Comparison of ENCODE assay signal across 8 mouse cellular contexts in the genomic region with DNA sequence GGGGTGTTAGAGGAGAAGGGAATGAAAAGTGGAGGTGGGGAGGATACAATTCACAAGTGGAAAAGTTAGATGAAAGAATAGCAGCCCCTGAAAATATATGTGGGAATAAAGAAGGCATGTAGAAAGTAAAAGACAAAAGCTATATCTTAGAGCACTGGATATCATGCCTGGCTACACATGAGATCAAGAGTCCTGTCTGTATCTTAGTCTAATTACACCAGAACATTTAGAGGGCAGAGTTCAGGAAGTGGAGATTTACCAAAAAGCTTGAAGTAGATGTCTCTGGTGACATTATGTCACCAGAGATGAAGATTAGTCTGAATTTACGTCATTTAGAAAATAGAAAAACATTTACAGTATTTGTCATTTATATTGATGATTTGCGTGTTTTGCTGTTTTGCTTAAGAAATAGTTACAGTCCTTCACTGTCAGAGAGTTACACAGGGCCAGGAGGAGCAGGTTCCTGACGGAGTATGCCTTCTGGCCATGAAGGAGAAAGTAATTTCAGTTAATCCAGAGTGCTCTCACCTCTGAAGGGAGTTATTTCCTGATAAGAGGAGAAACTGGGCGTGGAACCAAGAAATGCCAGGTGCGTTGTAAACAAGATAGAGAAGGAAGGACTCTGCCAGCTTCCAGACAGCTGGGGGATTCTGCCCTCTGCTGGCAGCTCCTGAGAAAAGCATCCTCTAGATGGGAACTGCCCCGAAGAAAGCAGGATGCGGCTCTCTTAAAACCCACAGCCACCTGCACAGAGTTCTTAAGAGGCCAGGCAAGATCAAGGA.
A peak's percentile ranks its signal among the peaks of the same experiment; 100 is the strongest.
DNase-seq lines count a peak whose midpoint lies in the region; ATAC-seq lines count a peak whose summit lies in the region.

No protein-coding gene starts in this region.

- ATAC-seq in CD4-positive, CD25-positive, alpha-beta regulatory T cell, adult 4 months: no peak
- ATAC-seq in intestine, embryonic 16.5 days: peak; percentile 96
- peak; percentile 59 for ATAC-seq in limb, embryonic 13.5 days (ENCODE audit: low FRiP score, low read depth)
- ATAC-seq in midbrain, embryonic 16.5 days: peak; percentile 63
- peak; percentile 80 for ATAC-seq in stomach, embryonic 14.5 days (ENCODE audit: insufficient number of reproducible peaks, insufficient read depth, low FRiP score, low read depth)

- no peaks in the 10 kb centered on the region for H3K9me3 ChIP-seq in intestine, embryonic 16.5 days (ENCODE audit: control insufficient read depth, low read length)
- no peaks in the 10 kb centered on the region for H3K9me3 ChIP-seq in limb, embryonic 13.5 days
- no peaks in the 10 kb centered on the region for H3K9me3 ChIP-seq in midbrain, embryonic 16.5 days (replicated peaks; ENCODE audit: control insufficient read depth, low read length, poor library complexity, severe bottlenecking)
- no peaks in the 10 kb centered on the region for H3K9me3 ChIP-seq in stomach, embryonic 14.5 days (ENCODE audit: control insufficient read depth, low read depth, low read length)

- H3K4me2 ChIP-seq in intestine, embryonic 16.5 days (ENCODE audit: low read depth, low read length): no peak overlapping the region
- no peak overlapping the region for H3K4me2 ChIP-seq in limb, embryonic 13.5 days (replicated peaks)
- H3K4me2 ChIP-seq in midbrain, embryonic 16.5 days (ENCODE audit: low read length): no peak overlapping the region
- no peak overlapping the region for H3K4me2 ChIP-seq in stomach, embryonic 14.5 days (replicated peaks; ENCODE audit: low read depth, low read length)

- no peaks in the 10 kb centered on the region for H3K27me3 ChIP-seq in intestine, embryonic 16.5 days (replicated peaks; ENCODE audit: control insufficient read depth, insufficient read depth, low read length)
- no peaks in the 10 kb centered on the region for H3K27me3 ChIP-seq in limb, embryonic 13.5 days
- H3K27me3 ChIP-seq in midbrain, embryonic 16.5 days (ENCODE audit: control insufficient read depth, insufficient read depth, low read depth, low read length): no peaks in the 10 kb centered on the region
- no peaks in the 10 kb centered on the region for H3K27me3 ChIP-seq in stomach, embryonic 14.5 days (ENCODE audit: control insufficient read depth, insufficient read depth, low read length)

- 0 out of 2 replicates have a peak, but pooled peaks cover 2% of the 10 kb centered on the region for H3K4me1 ChIP-seq in intestine, embryonic 16.5 days (ENCODE audit: control insufficient read depth, insufficient read depth, low read length)
- H3K4me1 ChIP-seq in limb, embryonic 13.5 days: no peaks in the 10 kb centered on the region; the same call in 1 of the 2 replicates
- no peaks in the 10 kb centered on the region for H3K4me1 ChIP-seq in midbrain, embryonic 16.5 days (ENCODE audit: control insufficient read depth, insufficient read depth, low read length)
- no peaks in the 10 kb centered on the region for H3K4me1 ChIP-seq in stomach, embryonic 14.5 days (ENCODE audit: control insufficient read depth, insufficient read depth, low read length)

- H3K4me3 ChIP-seq in intestine, embryonic 16.5 days (ENCODE audit: low read length): no peak overlapping the region
- no peak overlapping the region for H3K4me3 ChIP-seq in limb, embryonic 13.5 days
- H3K4me3 ChIP-seq in midbrain, embryonic 16.5 days (ENCODE audit: low read depth, low read length): no peak overlapping the region
- no peak overlapping the region for H3K4me3 ChIP-seq in stomach, embryonic 14.5 days (ENCODE audit: low read depth, low read length)

- H3K9ac ChIP-seq in intestine, embryonic 16.5 days (ENCODE audit: low read depth, low read length): no peak overlapping the region
- no peak overlapping the region for H3K9ac ChIP-seq in limb, embryonic 13.5 days
- no peak overlapping the region for H3K9ac ChIP-seq in midbrain, embryonic 16.5 days (ENCODE audit: low read depth, low read length)
- no peak overlapping the region for H3K9ac ChIP-seq in stomach, embryonic 14.5 days (replicated peaks; ENCODE audit: low read depth, low read length)

- DNase-seq in CD4-positive, CD25-positive, alpha-beta regulatory T cell, adult 2 months (ENCODE audit: low read depth, low spot score): peak; percentile 17
- DNase-seq in cerebellum, adult 9-10 months: peak; percentile 69
- DNase-seq in frontal cortex, postnatal 14 days (ENCODE audit: low spot score in 2 of 2): peak; percentile 18 to 51

- H3K27ac ChIP-seq in intestine, embryonic 16.5 days (ENCODE audit: low read length): no peak overlapping the region
- no peak overlapping the region for H3K27ac ChIP-seq in limb, embryonic 13.5 days
- no peak overlapping the region for H3K27ac ChIP-seq in midbrain, embryonic 16.5 days (ENCODE audit: low read length)
- H3K27ac ChIP-seq in stomach, embryonic 14.5 days (ENCODE audit: low read length): no peak overlapping the region

- no peaks in the 10 kb centered on the region for H3K36me3 ChIP-seq in intestine, embryonic 16.5 days (ENCODE audit: control insufficient read depth, insufficient read depth, low read length)
- peaks cover 7% of the 10 kb centered on the region for H3K36me3 ChIP-seq in limb, embryonic 13.5 days
- H3K36me3 ChIP-seq in midbrain, embryonic 16.5 days (ENCODE audit: control insufficient read depth, insufficient read depth, low read length): peaks cover 9% of the 10 kb centered on the region; the same call in 1 of the 2 replicates
- no peaks in the 10 kb centered on the region for H3K36me3 ChIP-seq in stomach, embryonic 14.5 days (ENCODE audit: control insufficient read depth, insufficient read depth, low read length)

- WGBS in intestine, embryonic 16.5 days: 29% methylated on average over 7 of the region's 7 CpGs
- WGBS in limb, embryonic 13.5 days: 32% methylated on average over 7 of the region's 7 CpGs
- 33% methylated on average over 7 of the region's 7 CpGs for WGBS in midbrain, embryonic 16.5 days
- 21% methylated on average over 7 of the region's 7 CpGs for WGBS in stomach, embryonic 14.5 days

Comparison
In these comparisons a context has a peak if more than half of its experiments do, and no peak if none do; other contexts are left out.
1. DNase-seq: peak in every context shown above with its lines; median percentile 69 in cerebellum, adult 9-10 months; 34 in frontal cortex, postnatal 14 days; 17 in CD4-positive, CD25-positive, alpha-beta regulatory T cell, adult 2 months.